Mouse (Mus musculus): Measurements from ENCODE around the gene Hspe1. TPM values are rescaled to one million over a fixed set of nuclear protein-coding genes. Genes with fewer than 3 reads are reported as not detected.

Hspe1 gene
- polyA plus RNA-seq, 1 experiment = 735 TPM

Other genes with a start within 250 kb of the Hspe1 start
- gene Ankrd44, start 161.7 kb upstream of the Hspe1 start, polyA plus RNA-seq (2012; ENCODE audit: insufficient read depth, insufficient read length, missing spikeins) = 8.4 and 12.5 TPM in 2 replicates
- gene Sf3b1, start 60.7 kb upstream of the Hspe1 start, polyA plus RNA-seq (2012; ENCODE audit: insufficient read depth, insufficient read length, missing spikeins) = 58.4 and 61.2 TPM in 2 replicates
- 34.4 and 39.4 TPM in 2 replicates for gene Coq10b, start 35.4 kb upstream of the Hspe1 start, polyA plus RNA-seq (2012; ENCODE audit: insufficient read depth, insufficient read length, missing spikeins)
- gene Hspd1, start 111 bp downstream of the Hspe1 start, polyA plus RNA-seq (2012; ENCODE audit: insufficient read depth, insufficient read length, missing spikeins) = 567 and 689 TPM in 2 replicates
- gene Mob4, start 43.1 kb downstream of the Hspe1 start, polyA plus RNA-seq (2012; ENCODE audit: insufficient read depth, insufficient read length, missing spikeins) = 55.4 and 55.8 TPM in 2 replicates
- gene Rftn2, start 138.7 kb downstream of the Hspe1 start, polyA plus RNA-seq (2012; ENCODE audit: insufficient read depth, insufficient read length, missing spikeins) = 1.5 and 2.3 TPM in 2 replicates
- 1.2 and 2.0 TPM in 2 replicates for gene Mars2, start 149.0 kb downstream of the Hspe1 start, polyA plus RNA-seq (2012; ENCODE audit: insufficient read depth, insufficient read length, missing spikeins)

All from brown adipose tissue, adult 24 weeks (tissue).